Mouse (Mus musculus) CH12.LX (cell line): ENCODE data around the gene Fam117a.

ENCODE experiments used
- EP300 ChIP-seq: IDR thresholded peaks from 2 replicates; pipeline ENCODE4 v1.6.1; 2011; ENCODE audit warnings: low read length, improper control_type of control experiment
- POLR2A ChIP-seq: IDR thresholded peaks from 2 replicates; pipeline ENCODE4 v1.6.1; 2011; ENCODE audit warnings: low read depth, mild to moderate bottlenecking, improper control_type of control experiment, low read length
- TBP ChIP-seq: conservative IDR thresholded peaks from 2 replicates; pipeline ENCODE4 v1.6.1; 2011; ENCODE audit warnings: low read depth, low read length, improper control_type of control experiment

GRCm38 (mm10) chr11:95366280-95366897 lies 29.6 kb downstream of the Fam117a start:
- TF ChIP-seq EP300 = no peak
- TF ChIP-seq POLR2A = no peak
- no peak for TF ChIP-seq TBP
